Mouse (Mus musculus): ENCODE measurements at regions not wholly inside any gene's neighbourhood (a gene's known extent, or its start where the extent isn't known, plus 50 kb on each side); places are given as distances from the start of the nearest gene placed in this dataset.

GRCm38 (mm10) chr5:43050961-43051517 lies 181.9 kb upstream of the Cpeb2 start:
- 58% methylated on average over 7 of the region's 7 CpGs for WGBS (ENCODE audit: insufficient replicate concordance)
- H3K27ac ChIP-seq (ENCODE audit: low read depth), result no peak overlapping the region
- no peak overlapping the region for H3K4me2 ChIP-seq (ENCODE audit: low read depth, low read length)
- H3K9ac ChIP-seq (replicated peaks), result no peak overlapping the region
- H3K36me3 ChIP-seq (replicated peaks; ENCODE audit: insufficient read depth, low read length), result no peaks in the 10 kb centered on the region
- TF ChIP-seq CTCF (IDR thresholded peaks at IDR 0.05; ENCODE audit: low read depth) (no peak), EP300 (IDR thresholded peaks at IDR 0.05; ENCODE audit: low read depth) (no peak)
- ATAC-seq, result no peak
- no peaks in the 10 kb centered on the region for H3K9me3 ChIP-seq (ENCODE audit: low read length)
- peaks cover 11% of the 10 kb centered on the region for H3K4me1 ChIP-seq (ENCODE audit: insufficient read depth)
- H3K4me3 ChIP-seq (ENCODE audit: low read depth, low read length), result no peak overlapping the region
- H3K27me3 ChIP-seq (ENCODE audit: insufficient read depth, low read length), result no peaks in the 10 kb centered on the region
- no peak for DNase-seq

DNA sequence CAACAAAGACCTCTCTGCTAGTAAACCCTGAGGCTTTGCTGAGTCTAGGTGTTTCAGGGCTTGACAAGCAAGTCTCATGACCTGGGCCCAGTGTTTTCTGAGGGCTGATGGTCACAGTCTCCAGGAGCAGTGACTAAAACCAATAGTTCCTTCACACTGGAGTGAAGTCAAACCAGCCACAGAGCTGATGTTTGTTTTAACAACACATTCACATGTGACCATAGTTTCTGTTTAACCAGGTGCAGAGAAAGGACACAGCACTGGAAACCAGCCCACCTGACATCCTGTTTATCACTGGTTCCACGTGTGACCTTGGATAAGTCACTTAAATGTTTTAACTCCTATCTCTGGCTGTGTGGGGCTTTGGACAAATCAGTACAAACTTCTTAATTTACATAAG lies 180.3 kb upstream of the Cpeb2 start:
- peak; percentile 84 for ATAC-seq

GRCm38 (mm10) chr5:43054586-43054985 lies 178.4 kb upstream of the Cpeb2 start:
- no peak for DNase-seq
- no peaks in the 10 kb centered on the region for H3K27me3 ChIP-seq (ENCODE audit: insufficient read depth, low read length)
- no peaks in the 10 kb centered on the region for H3K36me3 ChIP-seq (replicated peaks; ENCODE audit: insufficient read depth, low read length)
- WGBS (ENCODE audit: insufficient replicate concordance), result 89% methylated on average over 8 of the region's 8 CpGs
- no peak overlapping the region for H3K4me2 ChIP-seq (ENCODE audit: low read depth, low read length)
- no peak for TF ChIP-seq CTCF (IDR thresholded peaks at IDR 0.05; ENCODE audit: low read depth)
- no peak for TF ChIP-seq EP300 (IDR thresholded peaks at IDR 0.05; ENCODE audit: low read depth)
- H3K9ac ChIP-seq (replicated peaks), result no peak overlapping the region
- no peak for ATAC-seq
- H3K4me1 ChIP-seq (ENCODE audit: insufficient read depth), result peaks cover 4% of the 10 kb centered on the region
- no peak overlapping the region for H3K27ac ChIP-seq (ENCODE audit: low read depth)
- no peak overlapping the region for H3K4me3 ChIP-seq (ENCODE audit: low read depth, low read length)
- H3K9me3 ChIP-seq (ENCODE audit: low read length), result no peaks in the 10 kb centered on the region

More for the DNA sequence above, 180.3 kb upstream of the Cpeb2 start:
- H3K27me3 ChIP-seq (ENCODE audit: insufficient read depth, low read length), result no peaks in the 10 kb centered on the region
- peaks cover 9% of the 10 kb centered on the region for H3K4me1 ChIP-seq (ENCODE audit: insufficient read depth)
- no peak for TF ChIP-seq CTCF (IDR thresholded peaks at IDR 0.05; ENCODE audit: low read depth)
- peak; percentile 39; the same call in 1 of the 2 replicates for TF ChIP-seq EP300 (IDR thresholded peaks at IDR 0.05; ENCODE audit: low read depth)
- no peaks in the 10 kb centered on the region for H3K9me3 ChIP-seq (ENCODE audit: low read length)
- no peak for DNase-seq
- peak overlapping the region; percentile 57 for H3K27ac ChIP-seq (ENCODE audit: low read depth)
- WGBS (ENCODE audit: insufficient replicate concordance), result 32% methylated on average over 1 of the region's 1 CpGs
- no peaks in the 10 kb centered on the region for H3K36me3 ChIP-seq (replicated peaks; ENCODE audit: insufficient read depth, low read length)
- no peak overlapping the region for H3K9ac ChIP-seq (replicated peaks)
- no peak overlapping the region for H3K4me2 ChIP-seq (ENCODE audit: low read depth, low read length)
- no peak overlapping the region for H3K4me3 ChIP-seq (ENCODE audit: low read depth, low read length)

DNA sequence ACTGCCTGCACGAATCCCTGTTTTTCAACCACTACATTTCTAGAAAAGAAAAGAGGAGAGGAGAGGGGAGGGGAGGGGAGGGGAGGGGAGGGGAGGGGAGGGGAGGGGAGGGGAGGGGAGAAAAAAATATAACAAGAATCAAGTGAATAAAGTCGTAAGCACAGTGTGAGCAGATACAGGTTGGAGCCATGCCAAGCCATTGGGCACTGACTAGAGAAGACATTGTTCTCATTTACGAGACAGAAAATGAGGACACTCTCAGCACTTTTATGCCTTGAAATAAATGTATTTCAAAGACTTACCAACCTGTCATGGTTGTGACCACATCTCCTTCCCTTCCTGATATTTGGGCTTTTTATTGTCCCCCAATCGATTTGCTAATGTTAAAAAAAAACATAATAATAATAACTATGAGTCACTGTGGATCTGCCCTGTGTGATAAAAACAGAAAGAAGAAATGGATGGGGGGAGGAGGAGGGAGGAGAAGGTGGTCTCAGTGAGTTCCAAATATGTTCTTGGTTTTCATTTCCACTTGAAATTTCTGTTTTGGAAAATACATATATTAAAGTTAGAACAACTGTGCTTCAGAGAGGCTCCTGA lies 177.8 kb upstream of the Cpeb2 start:
- TF ChIP-seq CTCF (IDR thresholded peaks at IDR 0.05; ENCODE audit: low read depth), result no peak
- TF ChIP-seq EP300 (IDR thresholded peaks at IDR 0.05; ENCODE audit: low read depth), result no peak
- H3K4me3 ChIP-seq (ENCODE audit: low read depth, low read length), result no peak overlapping the region
- WGBS (ENCODE audit: insufficient replicate concordance), result 62% methylated on average over 4 of the region's 4 CpGs
- H3K36me3 ChIP-seq (replicated peaks; ENCODE audit: insufficient read depth, low read length), result no peaks in the 10 kb centered on the region
- no peak for ATAC-seq
- no peaks in the 10 kb centered on the region for H3K27me3 ChIP-seq (ENCODE audit: insufficient read depth, low read length)
- H3K27ac ChIP-seq (ENCODE audit: low read depth), result no peak overlapping the region
- H3K4me1 ChIP-seq (ENCODE audit: insufficient read depth), result peaks cover 4% of the 10 kb centered on the region
- no peak for DNase-seq
- no peak overlapping the region for H3K4me2 ChIP-seq (ENCODE audit: low read depth, low read length)
- no peaks in the 10 kb centered on the region for H3K9me3 ChIP-seq (ENCODE audit: low read length)
- H3K9ac ChIP-seq (replicated peaks), result no peak overlapping the region

DNA sequence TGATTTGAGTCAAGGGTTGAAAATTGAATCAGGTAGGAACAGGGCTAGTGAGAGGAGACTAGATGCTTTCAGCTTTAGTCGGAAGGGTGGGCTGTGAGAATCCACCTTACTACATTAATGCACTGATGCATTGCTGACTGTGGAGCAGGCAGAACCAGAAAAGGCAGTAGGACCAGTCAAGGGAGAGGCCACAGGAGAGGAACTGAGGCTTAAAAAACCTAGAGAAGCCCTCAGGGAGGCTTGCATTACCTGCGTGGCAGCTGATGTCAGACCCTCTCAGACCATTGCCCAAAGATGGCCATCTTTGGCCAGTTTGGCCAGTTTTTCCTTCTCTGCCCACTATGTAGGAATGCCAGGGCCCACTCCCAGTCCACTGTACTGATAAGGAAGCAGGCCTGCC lies 176.5 kb upstream of the Cpeb2 start:
- 81% methylated on average over 2 of the region's 2 CpGs for WGBS (ENCODE audit: insufficient replicate concordance)
- Histone ChIP-seq H3K27ac (ENCODE audit: low read depth) (no peak overlapping the region), H3K36me3 (replicated peaks; ENCODE audit: insufficient read depth, low read length) (no peaks in the 10 kb centered on the region), H3K9ac (replicated peaks) (no peak overlapping the region), H3K9me3 (ENCODE audit: low read length) (no peaks in the 10 kb centered on the region), H3K4me1 (ENCODE audit: insufficient read depth) (peaks cover 1% of the 10 kb centered on the region; the same call in 1 of the 2 replicates), H3K4me3 (ENCODE audit: low read depth, low read length) (no peak overlapping the region), H3K4me2 (ENCODE audit: low read depth, low read length) (no peak overlapping the region), H3K27me3 (ENCODE audit: insufficient read depth, low read length) (no peaks in the 10 kb centered on the region)
- ATAC-seq (no peak), DNase-seq (no peak)
- no peak for TF ChIP-seq CTCF (IDR thresholded peaks at IDR 0.05; ENCODE audit: low read depth)
- no peak for TF ChIP-seq EP300 (IDR thresholded peaks at IDR 0.05; ENCODE audit: low read depth)

DNA sequence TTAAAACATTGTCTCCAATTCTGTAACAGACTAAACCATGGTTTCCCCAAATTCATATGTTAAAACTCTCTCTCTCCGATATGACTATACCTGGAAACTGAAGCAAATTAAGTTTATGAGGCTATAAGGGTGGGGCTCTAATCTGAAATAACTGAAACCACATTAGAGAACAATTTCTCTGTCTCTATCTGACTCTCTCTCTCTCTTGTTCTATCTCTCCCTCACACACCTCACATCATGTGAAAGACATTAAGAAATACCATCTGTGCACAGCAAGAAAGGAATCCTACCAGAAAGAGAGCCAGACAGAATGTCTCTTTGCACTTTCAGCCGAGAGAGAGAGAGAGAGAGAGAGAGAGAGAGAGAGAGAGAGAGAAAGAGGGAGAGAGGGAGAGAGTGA lies 171.7 kb upstream of the Cpeb2 start:
- Histone ChIP-seq H3K27ac (ENCODE audit: low read depth) (no peak overlapping the region), H3K36me3 (replicated peaks; ENCODE audit: insufficient read depth, low read length) (no peaks in the 10 kb centered on the region), H3K4me3 (ENCODE audit: low read depth, low read length) (no peak overlapping the region), H3K4me1 (ENCODE audit: insufficient read depth) (no peaks in the 10 kb centered on the region), H3K9me3 (ENCODE audit: low read length) (no peaks in the 10 kb centered on the region), H3K9ac (replicated peaks) (no peak overlapping the region), H3K27me3 (ENCODE audit: insufficient read depth, low read length) (no peaks in the 10 kb centered on the region), H3K4me2 (ENCODE audit: low read depth, low read length) (no peak overlapping the region)
- TF ChIP-seq EP300 (IDR thresholded peaks at IDR 0.05; ENCODE audit: low read depth) (no peak), CTCF (IDR thresholded peaks at IDR 0.05; ENCODE audit: low read depth) (no peak)
- ATAC-seq, result no peak
- WGBS (ENCODE audit: insufficient replicate concordance), result 81% methylated on average over 2 of the region's 2 CpGs
- no peak for DNase-seq
